Mouse (Mus musculus): ENCODE data around the gene Jam2. TPM values are rescaled to one million over a fixed set of nuclear protein-coding genes. Genes with fewer than 3 reads are reported as not detected.
A peak's percentile ranks its signal among the peaks of the same experiment; 100 is the strongest.

The Jam2 gene
- polyA plus RNA-seq (2016; fragmentation: Nextera tagmentation; extraction: Ambion mirVana), result 43.1 and 46.5 TPM in 2 replicates

DNA sequence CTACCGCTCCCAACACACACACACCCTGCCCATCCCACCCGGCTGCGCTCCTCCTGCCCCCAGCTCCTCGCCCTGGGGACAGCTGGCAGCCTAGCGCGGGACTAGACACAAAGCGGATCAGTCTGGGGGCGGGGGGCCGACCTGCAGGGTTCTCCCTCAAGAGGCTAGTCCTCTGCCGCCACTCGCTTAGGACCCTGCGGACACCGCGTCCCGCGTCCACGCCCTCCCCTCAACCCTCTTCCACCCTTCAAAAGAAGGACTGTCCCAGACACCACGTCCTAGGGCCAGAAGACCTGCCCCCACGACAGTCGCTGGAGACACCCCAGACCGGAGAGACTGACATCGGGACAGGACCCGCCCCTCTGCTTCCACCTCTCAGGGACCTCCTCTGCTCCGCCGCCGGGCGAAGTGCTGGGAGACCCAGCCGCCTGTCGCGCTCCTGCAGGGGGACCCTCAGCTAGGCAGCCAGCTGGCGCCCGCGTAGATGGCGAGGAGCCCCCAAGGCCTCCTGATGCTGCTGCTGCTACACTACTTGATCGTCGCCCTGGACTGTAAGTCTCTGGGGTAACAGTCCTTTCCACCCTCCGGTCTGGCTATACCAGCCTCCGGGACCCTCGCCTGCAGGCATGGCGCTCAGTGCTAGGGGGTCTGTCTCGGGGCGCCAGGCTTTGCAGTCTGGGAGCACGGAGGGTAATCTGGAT lies at the start of gene Jam2:
Jam2 (plus strand) TSS at position 121 of the 701 bp plus-strand sequence.
- ATAC-seq (ENCODE audit: low FRiP score), result peak; percentile 88

DNA sequence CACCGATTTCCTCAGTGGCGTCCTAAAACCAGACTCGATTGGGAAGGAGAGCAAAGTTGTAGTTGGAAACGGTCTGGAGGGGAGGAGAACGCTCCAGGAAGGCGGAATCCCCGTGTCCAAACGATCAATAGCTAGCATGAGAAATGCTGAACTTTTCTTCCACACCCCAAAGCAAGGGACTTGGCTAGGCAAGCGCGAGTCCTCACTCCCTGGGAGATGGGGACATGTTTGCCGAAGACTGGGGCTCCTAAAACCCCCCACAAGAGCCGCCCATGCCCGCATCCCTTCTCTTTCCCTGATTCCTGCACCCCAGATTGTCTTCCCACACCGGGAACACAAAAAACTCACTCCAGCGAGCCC lies 39.1 kb upstream of the Jam2 start:
- WGBS, result under 1% methylated on average over 15 of the region's 15 CpGs

More for the DNA sequence above, at the start of gene Jam2:
- Histone ChIP-seq H3K4me3 (replicated peaks) (peak within 1 kb of the TSS; percentile 72), H3K4me1 (peaks cover 15% of the 10 kb centered on the region), H3K36me3 (replicated peaks) (peaks cover 13% of the 10 kb centered on the region), H3K9me3 (no peaks in the 10 kb centered on the region), H3K9ac (peak within 1 kb of the TSS; percentile 84), H3K27me3 (no peaks in the 10 kb centered on the region), H3K27ac (peak within 1 kb of the TSS; percentile 97), H3K4me2 (peak within 1 kb of the TSS; percentile 74)
- WGBS, result under 1% methylated on average over 42 of the region's 43 CpGs

DNA sequence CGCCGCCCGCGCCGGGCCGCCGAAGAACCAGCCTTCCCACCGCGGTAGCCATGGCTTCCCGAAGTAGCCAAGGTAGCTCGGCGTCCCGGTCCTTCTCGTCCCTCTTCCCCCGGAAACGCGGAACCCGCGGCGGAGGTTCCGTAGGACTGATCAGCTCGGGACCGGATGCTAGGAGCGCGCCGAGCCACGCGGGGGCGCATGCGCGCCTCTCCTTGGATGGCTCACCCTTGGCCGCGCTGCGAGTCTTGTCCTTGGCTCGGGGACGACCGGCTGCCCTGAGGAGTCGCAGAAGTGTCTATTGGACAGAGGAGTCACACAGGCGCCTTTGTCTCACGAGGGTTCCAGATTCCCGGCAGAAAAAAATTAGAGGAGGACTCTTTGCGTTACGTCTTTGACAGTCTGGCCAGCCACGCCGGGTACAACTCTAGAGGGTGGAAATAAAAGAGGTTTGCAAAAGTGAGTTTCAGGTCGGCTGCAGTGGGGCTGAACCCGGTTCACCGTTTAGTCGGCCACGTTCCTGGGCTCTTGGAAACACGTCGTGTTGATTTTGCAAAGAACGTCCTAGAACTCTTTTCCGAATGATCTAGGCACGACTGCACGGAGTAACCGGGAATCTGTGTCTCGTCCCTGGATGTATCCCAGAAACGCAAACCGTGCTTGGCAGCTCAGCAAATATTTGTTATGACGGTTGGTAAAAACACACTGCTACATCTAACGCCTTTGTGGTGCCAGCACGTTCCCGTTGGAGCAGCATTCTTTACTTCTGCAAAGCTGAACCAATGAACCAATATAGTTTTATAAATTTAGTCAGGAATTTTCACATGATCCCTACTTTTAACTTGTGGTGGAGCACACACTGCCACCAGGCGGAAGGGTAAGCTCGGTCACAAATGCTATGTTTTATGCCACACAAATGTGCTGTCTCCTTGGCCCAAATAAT lies 38.5 kb upstream of the Jam2 start, which contains the start of gene Mrpl39:
Mrpl39 (minus strand) TSS at position 577 of the 940 bp plus-strand sequence.
- H3K27me3 ChIP-seq, result 0 out of 2 replicates have a peak, but pooled peaks cover 3% of the 10 kb centered on the region
- H3K9me3 ChIP-seq, result no peaks in the 10 kb centered on the region
- H3K4me3 ChIP-seq (replicated peaks), result peak within 1 kb of the TSS; percentile 75
- peak within 1 kb of the TSS; percentile 73 for H3K9ac ChIP-seq
- WGBS, result 2% methylated on average over 66 of the region's 66 CpGs
- peak within 1 kb of the TSS; percentile 64 for H3K4me2 ChIP-seq
- ATAC-seq (ENCODE audit: low FRiP score), result peak; percentile 99
- peak within 1 kb of the TSS; percentile 69; the same call in 1 of the 2 replicates for H3K27ac ChIP-seq
- H3K36me3 ChIP-seq (replicated peaks), result peaks cover 14% of the 10 kb centered on the region
- peaks cover 9% of the 10 kb centered on the region for H3K4me1 ChIP-seq

More for the DNA sequence above, 39.1 kb upstream of the Jam2 start:
- peak overlapping the region; percentile 64 for H3K4me2 ChIP-seq
- H3K27ac ChIP-seq, result peak overlapping the region; percentile 69; the same call in 1 of the 2 replicates
- no peaks in the 10 kb centered on the region for H3K9me3 ChIP-seq
- peak overlapping the region; percentile 73 for H3K9ac ChIP-seq
- H3K27me3 ChIP-seq, result 0 out of 2 replicates have a peak, but pooled peaks cover 3% of the 10 kb centered on the region
- peaks cover 9% of the 10 kb centered on the region for H3K4me1 ChIP-seq
- peaks cover 20% of the 10 kb centered on the region for H3K36me3 ChIP-seq (replicated peaks)
- peak overlapping the region; percentile 75 for H3K4me3 ChIP-seq (replicated peaks)
- ATAC-seq (ENCODE audit: low FRiP score), result peak; percentile 58

DNA sequence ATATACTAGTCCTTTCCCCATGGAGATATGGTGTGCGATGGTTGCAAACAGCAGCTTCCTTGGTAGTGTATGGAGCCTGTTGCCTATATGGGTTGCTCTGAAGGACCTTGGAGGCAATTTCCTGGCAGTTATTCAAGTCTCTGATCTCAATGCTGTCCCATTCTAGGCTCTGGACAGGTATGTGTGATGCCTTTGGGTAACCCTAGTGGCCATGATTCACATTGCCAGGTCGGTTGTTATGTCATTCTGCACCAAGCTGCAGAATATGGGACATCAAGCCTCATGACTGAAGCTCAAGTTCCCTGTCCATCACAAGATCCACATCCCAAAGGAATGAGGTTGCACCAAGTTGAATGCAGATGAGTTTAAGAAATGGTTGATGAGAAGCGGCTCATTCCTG lies 36.6 kb upstream of the Jam2 start:
- H3K4me2 ChIP-seq, result no peak overlapping the region
- no peak overlapping the region for H3K9ac ChIP-seq
- peaks cover 9% of the 10 kb centered on the region for H3K4me1 ChIP-seq
- H3K4me3 ChIP-seq (replicated peaks), result no peak overlapping the region
- ATAC-seq (ENCODE audit: low FRiP score), result no peak
- 0 out of 2 replicates have a peak, but pooled peaks cover 3% of the 10 kb centered on the region for H3K27me3 ChIP-seq
- no peaks in the 10 kb centered on the region for H3K9me3 ChIP-seq
- 85% methylated on average over 3 of the region's 3 CpGs for WGBS
- H3K36me3 ChIP-seq (replicated peaks), result no peaks in the 10 kb centered on the region
- no peak overlapping the region for H3K27ac ChIP-seq

DNA sequence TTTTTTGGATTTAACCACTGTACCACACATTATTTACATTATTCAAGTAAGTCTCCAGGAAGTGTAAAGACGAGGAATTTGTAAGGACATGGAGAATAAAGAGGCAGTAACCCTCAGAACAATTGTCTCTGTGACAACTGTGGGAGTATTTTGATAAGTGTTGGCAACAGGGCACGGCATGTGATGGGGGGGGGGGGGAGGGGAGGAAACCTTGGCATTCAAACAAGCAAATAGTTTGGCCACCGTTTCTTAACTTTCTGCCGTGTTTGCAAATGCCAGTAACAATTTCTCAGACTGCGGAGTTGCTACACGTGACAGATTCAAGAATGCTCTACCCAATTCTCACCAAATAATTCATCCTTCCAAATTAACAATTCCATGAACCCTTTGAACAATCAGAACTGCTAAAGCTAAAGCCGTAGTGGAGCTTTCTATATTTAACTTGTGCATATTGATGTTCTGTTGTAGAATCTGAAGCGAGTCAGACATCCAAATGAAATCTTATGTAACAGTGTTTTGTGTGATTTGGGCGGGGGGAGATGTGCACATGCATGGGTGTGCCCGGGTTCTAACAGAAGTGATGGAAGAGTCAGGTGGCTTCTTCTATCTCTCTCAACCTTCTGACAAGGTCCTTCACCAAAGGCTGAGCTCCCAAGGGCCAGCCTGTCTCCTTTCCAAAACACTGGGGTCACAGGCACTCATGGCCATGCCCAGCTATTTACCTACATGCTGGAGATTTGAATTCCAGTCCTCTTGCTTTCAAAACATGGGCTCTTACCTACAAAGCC lies 29.0 kb upstream of the Jam2 start:
- H3K36me3 ChIP-seq (replicated peaks), result no peaks in the 10 kb centered on the region
- no peak overlapping the region for H3K27ac ChIP-seq
- no peak overlapping the region for H3K4me3 ChIP-seq (replicated peaks)
- H3K9ac ChIP-seq, result no peak overlapping the region
- H3K4me1 ChIP-seq, result no peaks in the 10 kb centered on the region
- no peak overlapping the region for H3K4me2 ChIP-seq
- WGBS, result 66% methylated on average over 10 of the region's 10 CpGs
- no peak for ATAC-seq (ENCODE audit: low FRiP score)
- H3K9me3 ChIP-seq, result no peaks in the 10 kb centered on the region
- no peaks in the 10 kb centered on the region for H3K27me3 ChIP-seq

DNA sequence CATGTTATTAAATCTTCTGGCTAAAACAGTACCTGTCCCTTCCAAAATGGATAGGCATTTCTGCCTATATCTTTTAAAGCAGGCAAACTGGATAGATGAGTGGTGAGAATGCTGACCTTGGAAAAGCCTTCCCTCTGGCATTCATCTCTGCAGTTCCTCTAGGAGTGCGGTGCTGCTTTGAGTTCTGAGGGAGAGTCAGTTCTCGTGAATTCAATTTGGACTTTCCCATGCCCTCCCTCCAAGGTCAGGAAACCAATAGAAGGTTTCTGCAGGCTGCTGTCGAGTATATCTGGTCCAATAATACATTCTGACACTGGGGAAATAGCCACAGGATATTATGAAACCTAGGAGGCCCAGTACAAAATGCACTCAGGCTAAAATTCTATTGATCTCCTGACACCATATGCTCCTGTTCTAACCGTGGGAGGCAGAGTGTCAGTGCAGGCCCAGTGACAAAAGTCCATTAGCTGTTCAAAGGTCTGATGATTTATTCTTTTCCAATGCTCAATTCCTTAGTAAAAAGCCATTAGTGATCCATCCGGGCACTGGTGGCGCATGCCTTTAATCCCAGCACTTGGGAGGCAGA lies 28.1 kb upstream of the Jam2 start:
- Histone ChIP-seq H3K9me3 (no peaks in the 10 kb centered on the region), H3K4me3 (replicated peaks) (no peak overlapping the region), H3K9ac (no peak overlapping the region), H3K4me1 (no peaks in the 10 kb centered on the region), H3K27ac (no peak overlapping the region), H3K27me3 (no peaks in the 10 kb centered on the region), H3K36me3 (replicated peaks) (no peaks in the 10 kb centered on the region), H3K4me2 (no peak overlapping the region)
- WGBS, result 74% methylated on average over 6 of the region's 6 CpGs
- ATAC-seq (ENCODE audit: low FRiP score), result no peak

DNA sequence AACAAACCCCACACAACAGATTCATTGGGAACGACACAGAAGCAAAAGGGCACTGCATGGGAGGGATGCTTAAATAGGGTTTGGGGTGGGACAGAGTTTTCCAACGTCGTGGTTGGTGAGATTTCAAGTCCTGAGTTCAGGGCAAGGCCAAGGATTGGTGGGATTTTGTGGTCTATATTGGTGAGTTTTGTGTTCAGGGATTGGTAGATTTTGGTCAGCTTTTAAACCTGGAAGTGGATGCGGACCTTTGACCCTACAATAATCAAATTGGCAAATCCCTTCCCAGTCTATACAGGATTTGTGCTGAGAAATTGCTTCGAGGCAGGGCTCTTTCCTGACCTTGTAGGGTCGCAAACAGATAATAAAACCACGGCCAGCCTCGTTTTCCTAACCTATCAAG lies 6.0 kb upstream of the Jam2 start:
- H3K36me3 ChIP-seq (replicated peaks), result no peaks in the 10 kb centered on the region
- no peaks in the 10 kb centered on the region for H3K27me3 ChIP-seq
- no peak overlapping the region for H3K9ac ChIP-seq
- H3K9me3 ChIP-seq, result no peaks in the 10 kb centered on the region
- peaks cover 5% of the 10 kb centered on the region for H3K4me1 ChIP-seq
- no peak for ATAC-seq (ENCODE audit: low FRiP score)
- no peak overlapping the region for H3K27ac ChIP-seq
- 92% methylated on average over 8 of the region's 8 CpGs for WGBS
- H3K4me3 ChIP-seq (replicated peaks), result no peak overlapping the region
- no peak overlapping the region for H3K4me2 ChIP-seq

DNA sequence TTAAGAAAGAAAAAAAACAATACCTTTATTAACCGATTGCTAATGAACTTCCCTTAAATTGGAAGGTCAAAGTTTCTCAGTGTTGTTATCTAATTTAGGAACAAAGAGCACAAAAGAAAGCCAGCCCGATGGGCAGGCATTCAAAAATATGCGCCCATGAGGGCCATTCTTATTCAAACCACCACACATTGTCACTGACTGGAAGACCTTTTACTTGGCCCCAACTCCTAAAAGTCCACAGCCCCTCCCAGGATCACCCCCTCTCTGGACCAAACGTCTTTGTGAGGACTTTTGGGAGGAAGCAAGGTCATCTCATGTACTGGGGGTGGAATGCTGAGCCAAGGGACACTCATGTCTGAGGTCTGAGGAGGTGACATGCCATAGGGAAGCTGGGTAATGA lies 4.7 kb upstream of the Jam2 start:
- H3K9ac ChIP-seq, result no peak overlapping the region
- H3K4me1 ChIP-seq, result peaks cover 5% of the 10 kb centered on the region
- no peaks in the 10 kb centered on the region for H3K9me3 ChIP-seq
- ATAC-seq (ENCODE audit: low FRiP score), result no peak
- no peaks in the 10 kb centered on the region for H3K36me3 ChIP-seq (replicated peaks)
- no peak overlapping the region for H3K4me2 ChIP-seq
- H3K27me3 ChIP-seq, result no peaks in the 10 kb centered on the region
- no peak overlapping the region for H3K27ac ChIP-seq
- 54% methylated on average over 4 of the region's 4 CpGs for WGBS
- H3K4me3 ChIP-seq (replicated peaks), result no peak overlapping the region

DNA sequence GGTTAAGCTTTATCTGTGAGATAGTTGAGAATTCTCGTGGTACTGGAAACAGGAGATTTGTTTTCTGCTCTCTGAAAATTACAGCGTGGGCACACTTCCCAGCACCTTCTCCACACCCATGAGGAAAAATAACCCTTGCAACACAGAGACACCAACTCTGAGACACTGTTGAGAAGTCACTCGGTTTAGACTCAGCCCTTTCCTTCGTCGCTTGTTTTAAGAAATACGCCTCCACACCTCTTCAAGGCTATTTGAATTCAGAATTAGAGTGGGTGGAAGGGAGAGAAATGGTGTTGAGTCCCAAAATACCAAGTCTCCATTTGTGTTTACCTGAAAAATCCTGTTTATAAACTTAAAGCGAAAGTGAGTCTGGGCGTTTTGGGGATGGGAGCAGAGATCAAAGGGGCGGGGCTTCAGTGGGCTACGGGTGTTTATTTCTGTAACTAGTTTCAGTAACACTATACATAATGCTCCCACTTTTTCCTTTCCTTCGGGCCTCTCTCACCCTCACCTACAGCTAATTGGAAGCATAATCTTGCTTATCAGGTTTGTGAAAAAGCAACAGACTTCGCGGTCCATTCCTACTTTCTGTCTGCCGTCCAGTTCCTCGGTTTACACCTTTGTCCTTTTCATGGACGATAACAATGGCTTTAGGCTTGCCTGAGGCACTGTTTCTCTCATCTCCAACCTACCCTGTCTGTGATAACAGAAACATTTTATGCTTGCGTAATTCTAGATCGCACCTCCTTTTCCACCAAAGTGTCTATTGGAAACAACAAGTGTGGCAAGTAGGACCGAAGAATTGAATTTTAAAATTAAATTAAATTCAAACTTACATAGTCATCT lies 4.1 kb upstream of the Jam2 start:
- ATAC-seq (ENCODE audit: low FRiP score), result no peak
- no peaks in the 10 kb centered on the region for H3K9me3 ChIP-seq
- H3K27me3 ChIP-seq, result no peaks in the 10 kb centered on the region
- H3K27ac ChIP-seq, result no peak overlapping the region
- no peaks in the 10 kb centered on the region for H3K36me3 ChIP-seq (replicated peaks)
- WGBS, result 87% methylated on average over 19 of the region's 19 CpGs
- H3K4me3 ChIP-seq (replicated peaks), result no peak overlapping the region
- peaks cover 5% of the 10 kb centered on the region for H3K4me1 ChIP-seq
- H3K9ac ChIP-seq, result no peak overlapping the region
- no peak overlapping the region for H3K4me2 ChIP-seq

DNA sequence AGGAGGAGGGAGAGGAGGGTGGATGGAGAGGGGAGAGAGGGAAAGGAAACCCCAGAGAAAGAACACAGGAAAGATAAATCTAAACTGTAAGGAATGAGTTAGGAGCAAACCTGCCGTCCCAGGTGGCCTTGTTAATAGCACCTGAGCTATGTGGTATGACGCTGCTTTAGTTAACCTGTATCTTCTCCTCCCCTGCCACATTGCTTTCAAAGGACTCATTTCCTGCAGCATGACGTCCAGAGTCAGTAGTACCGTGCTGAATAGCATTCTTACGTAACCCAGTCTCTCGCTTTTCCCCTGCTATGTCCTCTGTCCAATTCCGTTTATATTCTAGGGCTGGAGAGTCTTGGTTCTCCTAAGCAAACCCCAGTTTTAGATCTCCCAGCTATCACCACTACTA lies 3.0 kb upstream of the Jam2 start:
- H3K9me3 ChIP-seq, result no peaks in the 10 kb centered on the region
- H3K27ac ChIP-seq, result no peak overlapping the region
- H3K27me3 ChIP-seq, result no peaks in the 10 kb centered on the region
- H3K4me3 ChIP-seq (replicated peaks), result no peak overlapping the region
- H3K9ac ChIP-seq, result no peak overlapping the region
- no peak overlapping the region for H3K4me2 ChIP-seq
- no peak for ATAC-seq (ENCODE audit: low FRiP score)
- H3K36me3 ChIP-seq (replicated peaks), result no peaks in the 10 kb centered on the region
- 92% methylated on average over 7 of the region's 7 CpGs for WGBS
- H3K4me1 ChIP-seq, result peaks cover 7% of the 10 kb centered on the region

DNA sequence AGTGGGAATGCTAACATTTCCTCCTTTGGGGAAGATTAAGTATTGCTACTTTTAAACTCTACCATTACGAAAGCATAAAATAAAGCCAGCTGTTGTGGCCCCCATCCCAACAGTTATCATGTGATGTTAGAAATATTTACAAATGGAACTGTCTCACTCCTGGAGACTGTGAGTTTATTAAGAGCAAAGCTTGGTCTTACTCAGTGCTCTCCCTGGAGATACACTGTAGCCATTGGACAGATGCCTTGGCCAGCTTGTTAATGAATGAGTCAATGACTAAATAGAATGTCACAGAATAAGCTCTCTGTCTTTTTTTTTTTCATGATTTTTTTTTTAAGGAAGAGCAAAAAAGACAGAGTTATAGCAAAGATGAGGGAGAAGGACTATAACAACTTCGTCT lies 2.5 kb upstream of the Jam2 start:
- no peak for ATAC-seq (ENCODE audit: low FRiP score)
- no peaks in the 10 kb centered on the region for H3K36me3 ChIP-seq (replicated peaks)
- H3K4me2 ChIP-seq, result no peak overlapping the region
- H3K4me3 ChIP-seq (replicated peaks), result no peak overlapping the region
- no peak overlapping the region for H3K27ac ChIP-seq
- H3K9ac ChIP-seq, result no peak overlapping the region
- peaks cover 12% of the 10 kb centered on the region for H3K4me1 ChIP-seq
- 97% methylated on average over 2 of the region's 2 CpGs for WGBS
- H3K9me3 ChIP-seq, result no peaks in the 10 kb centered on the region
- H3K27me3 ChIP-seq, result no peaks in the 10 kb centered on the region

Data from forebrain, embryonic 12.5 days (tissue).